ENCODE assay signal across 11 mouse cellular contexts in genomic region chr12:29954464-29954863, GRCm38 (mm10). TPM values are rescaled to one million over a fixed set of nuclear protein-coding genes. Genes with fewer than 3 reads are reported as not detected.
DNase-seq lines count a peak whose midpoint lies in the region; ATAC-seq and TF ChIP-seq lines count a peak whose summit lies in the region.
"Had no signal": no experiment of that assay in that cellular context is flagged by ENCODE, and none has a peak within 500 bp of the region (broad histone marks: within the 10 kb centered on the region; RNA-seq: fewer than 3 reads in every experiment).

No protein-coding gene starts in this region.

- H3K9ac ChIP-seq in kidney, embryonic 16.5 days (replicated peaks; ENCODE audit: low read length) = no peak overlapping the region; the same call in 1 of the 2 replicates
- H3K9ac ChIP-seq in embryonic facial prominence, embryonic 12.5 days = no peak overlapping the region
- H3K9ac ChIP-seq in heart, postnatal 0 days (replicated peaks; ENCODE audit: low read depth, low read length) = no peak overlapping the region
- H3K9ac ChIP-seq in midbrain, postnatal 0 days (replicated peaks; ENCODE audit: low read length, poor library complexity, severe bottlenecking) = no peak overlapping the region
- H3K9ac ChIP-seq: liver, embryonic 14.5 days had no signal

- no peaks in the 10 kb centered on the region for H3K36me3 ChIP-seq in kidney, embryonic 16.5 days (ENCODE audit: insufficient read depth, low read length)
- H3K36me3 ChIP-seq in embryonic facial prominence, embryonic 12.5 days = 0 out of 2 replicates have a peak, but pooled peaks cover 2% of the 10 kb centered on the region
- no peaks in the 10 kb centered on the region for H3K36me3 ChIP-seq in heart, postnatal 0 days (replicated peaks; ENCODE audit: control insufficient read depth, insufficient read depth, low read length)
- H3K36me3 ChIP-seq in midbrain, postnatal 0 days (ENCODE audit: insufficient read depth, low read length) = no peaks in the 10 kb centered on the region
- H3K36me3 ChIP-seq: G1E had no signal

- 68% methylated on average over 3 of the region's 3 CpGs for WGBS in kidney, embryonic 16.5 days
- WGBS in embryonic facial prominence, embryonic 12.5 days = 74% methylated on average over 3 of the region's 3 CpGs
- 74% methylated on average over 3 of the region's 3 CpGs for WGBS in heart, postnatal 0 days
- WGBS in midbrain, postnatal 0 days = 54% methylated on average over 3 of the region's 3 CpGs

- no peak for ATAC-seq in kidney, embryonic 16.5 days (ENCODE audit: low FRiP score, low TSS enrichment)
- ATAC-seq in embryonic facial prominence, embryonic 12.5 days (ENCODE audit: insufficient number of reproducible peaks, insufficient read depth, low FRiP score, low TSS enrichment) = no peak
- no peak for ATAC-seq in heart, postnatal 0 days (ENCODE audit: insufficient read depth, low read depth)
- no peak for ATAC-seq in midbrain, postnatal 0 days (ENCODE audit: low FRiP score)

- no peak for TF ChIP-seq CTCF in heart, postnatal 0 days (IDR thresholded peaks at IDR 0.05; ENCODE audit: low read depth)
- no peak for TF ChIP-seq CTCF in midbrain, postnatal 0 days (IDR thresholded peaks at IDR 0.05)

- peak overlapping the region; percentile 75 for H3K27ac ChIP-seq in kidney, embryonic 16.5 days (ENCODE audit: low read length)
- peak overlapping the region; percentile 46 for H3K27ac ChIP-seq in embryonic facial prominence, embryonic 12.5 days
- H3K27ac ChIP-seq in heart, postnatal 0 days (ENCODE audit: low read depth) = peak overlapping the region; percentile 82
- peak overlapping the region; percentile 57; the same call in 1 of the 2 replicates for H3K27ac ChIP-seq in midbrain, postnatal 0 days (ENCODE audit: low read depth, low read length)
- H3K27ac ChIP-seq: liver, embryonic 14.5 days had no signal

- no peak for DNase-seq in kidney, postnatal 14 days
- no peak for DNase-seq in heart, postnatal 0 days (ENCODE audit: low spot score)
- peak; percentile 58 for DNase-seq in midbrain, postnatal 0 days (ENCODE audit: low spot score)
- no peak for DNase-seq in spleen, postnatal 36 days (ENCODE audit: low spot score in 2 of 2)
- no peak for DNase-seq in urinary bladder, postnatal 25 days (ENCODE audit: low spot score)
- DNase-seq in adrenal gland, adult 18-20 months (ENCODE audit: low spot score in 2 of 2) = no peak
- DNase-seq: thymus, postnatal 25 days had no signal

- H3K4me2 ChIP-seq in kidney, embryonic 16.5 days (replicated peaks; ENCODE audit: low read depth, low read length) = peak overlapping the region; percentile 10; the same call in 1 of the 2 replicates
- no peak overlapping the region for H3K4me2 ChIP-seq in embryonic facial prominence, embryonic 12.5 days (replicated peaks)
- H3K4me2 ChIP-seq in heart, postnatal 0 days (ENCODE audit: low read depth, low read length) = no peak overlapping the region
- no peak overlapping the region for H3K4me2 ChIP-seq in midbrain, postnatal 0 days (ENCODE audit: low read depth, low read length, poor library complexity, severe bottlenecking)

- TF ChIP-seq EP300 in heart, postnatal 0 days (IDR thresholded peaks at IDR 0.05; ENCODE audit: low read depth) = no peak

- peaks cover 77% of the 10 kb centered on the region for H3K4me1 ChIP-seq in kidney, embryonic 16.5 days (ENCODE audit: insufficient read depth, low read length)
- peaks cover 49% of the 10 kb centered on the region for H3K4me1 ChIP-seq in embryonic facial prominence, embryonic 12.5 days
- H3K4me1 ChIP-seq in heart, postnatal 0 days (ENCODE audit: control insufficient read depth, insufficient read depth) = peaks cover 70% of the 10 kb centered on the region
- H3K4me1 ChIP-seq in midbrain, postnatal 0 days (ENCODE audit: insufficient read depth, low read length) = peaks cover 11% of the 10 kb centered on the region; the same call in 1 of the 2 replicates

- no peaks in the 10 kb centered on the region for H3K27me3 ChIP-seq in kidney, embryonic 16.5 days (ENCODE audit: insufficient read depth, low read length)
- no peaks in the 10 kb centered on the region for H3K27me3 ChIP-seq in embryonic facial prominence, embryonic 12.5 days
- no peaks in the 10 kb centered on the region for H3K27me3 ChIP-seq in heart, postnatal 0 days (ENCODE audit: control insufficient read depth, insufficient read depth, low read length)
- H3K27me3 ChIP-seq in midbrain, postnatal 0 days (ENCODE audit: insufficient read depth, low read length) = no peaks in the 10 kb centered on the region

- H3K9me3 ChIP-seq in kidney, embryonic 16.5 days (ENCODE audit: low read length) = no peaks in the 10 kb centered on the region
- no peaks in the 10 kb centered on the region for H3K9me3 ChIP-seq in embryonic facial prominence, embryonic 12.5 days
- H3K9me3 ChIP-seq in heart, postnatal 0 days (replicated peaks; ENCODE audit: control insufficient read depth, low read length) = no peaks in the 10 kb centered on the region
- H3K9me3 ChIP-seq in midbrain, postnatal 0 days (ENCODE audit: low read length) = no peaks in the 10 kb centered on the region

- no peak overlapping the region for H3K4me3 ChIP-seq in kidney, embryonic 16.5 days (ENCODE audit: low read length)
- H3K4me3 ChIP-seq in embryonic facial prominence, embryonic 12.5 days = no peak overlapping the region
- H3K4me3 ChIP-seq in heart, postnatal 0 days (ENCODE audit: low read depth, low read length) = no peak overlapping the region
- no peak overlapping the region for H3K4me3 ChIP-seq in midbrain, postnatal 0 days (ENCODE audit: low read depth, low read length)

RNA-seq across cellular contexts. Expression of gene Pxdn, which starts 17.1 kb away (rescaled TPM):
- polyA plus RNA-seq in kidney, embryonic 16.5 days (2015; fragmentation: Nextera tagmentation; extraction: Ambion mirVana) = 105 and 107 TPM in 2 replicates
- polyA plus RNA-seq in embryonic facial prominence, embryonic 12.5 days (2016; fragmentation: Nextera tagmentation; extraction: Ambion mirVana) = 129 and 130 TPM in 2 replicates
- 144 TPM in 2 replicates for total RNA-seq in heart, postnatal 0 days (2014; rRNA removed; ENCODE audit: low replicate concordance)
- polyA plus RNA-seq in heart, postnatal 0 days (2015; fragmentation: Nextera tagmentation; extraction: Ambion mirVana) = 42.4 and 49.7 TPM in 2 replicates
- 81.9 and 84.2 TPM in 2 replicates for total RNA-seq in midbrain, postnatal 0 days (2014; rRNA removed)
- polyA plus RNA-seq in midbrain, postnatal 0 days (2015; fragmentation: Nextera tagmentation; extraction: Ambion mirVana) = 18.9 and 19.8 TPM in 2 replicates
- 10 to 100 TPM; 32.5 to 47.3 TPM for total RNA-seq in adrenal gland, adult 18-20 months (2021)
- polyA plus RNA-seq: G1E had no signal
